Mouse (Mus musculus) lung, adult 2 months (tissue): ENCODE data around the gene H2-DMb2. TPM values are rescaled to one million over a fixed set of nuclear protein-coding genes. Genes with fewer than 3 reads are reported as not detected.

ENCODE experiments used
- DNase-seq: peaks from one replicate; pipeline ENCODE4 v3.0.0; 2022
- H3K4me1 ChIP-seq: fragments of 200-500 bp; 2 replicates; pipeline ENCODE4 v1.6.1; 2011; ENCODE audit warnings: low read length; ENCODE audit not compliant: control insufficient read depth, insufficient read depth
- H3K4me3 ChIP-seq: fragments of 200-500 bp; replicated peaks from 2 replicates; pipeline ENCODE3; 2011; ENCODE audit warnings: low read depth, mild to moderate bottlenecking, control low read depth, low read length; ENCODE audit errors: extremely low read depth
- CTCF ChIP-seq: fragments of 200-500 bp; IDR thresholded peaks from 2 replicates; pipeline ENCODE4 v1.5.1; 2011; ENCODE audit warnings: mild to moderate bottlenecking, low read length, control low read depth; ENCODE audit not compliant: insufficient read depth
- POLR2A ChIP-seq: fragments of 200-500 bp; IDR thresholded peaks from 2 replicates; pipeline ENCODE4 v1.6.1; 2011; ENCODE audit warnings: low read depth, mild to moderate bottlenecking, control low read depth, low read length, borderline replicate concordance; ENCODE audit errors: extremely low read depth
- WGBS: fragments of 180-500 bp; shearing (Covaris S2); methylation state at CpG from one replicate; pipeline ENCODE4 v1.1.7; 2018; 5-methylcytosine and 5-hydroxymethylcytosine counted together
- polyA plus RNA-seq: library from polyadenylated mRNA; depleted of rRNA; stranded (reverse); fragments of >200 nt; gene quantifications from 2 replicates; pipeline ENCODE4 v1.2.3, GENCODE M21; 2012

Gene H2-DMb2
- polyA plus RNA-seq, 1 experiment = 38.9 TPM

DNA sequence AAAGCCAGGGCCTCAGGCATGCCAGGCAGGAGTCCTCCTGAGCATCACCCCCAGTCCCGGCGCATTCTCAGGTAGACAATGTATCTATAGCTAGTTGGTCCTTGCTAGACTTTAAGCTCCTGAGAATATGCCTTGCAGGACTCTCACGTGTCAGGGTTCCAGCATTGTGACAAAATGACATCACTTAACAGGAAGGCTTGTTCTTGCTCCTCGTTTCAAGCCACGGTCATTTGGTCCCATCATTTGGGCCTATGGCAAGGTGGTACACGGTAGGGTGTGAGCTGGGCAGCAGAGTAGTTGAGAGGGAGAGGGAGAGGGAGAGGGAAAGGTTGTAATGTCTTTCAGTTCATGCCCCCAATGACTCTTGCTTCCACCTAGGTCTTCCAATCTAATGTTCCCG, 11.2 kb upstream of the H2-DMb2 start:
- peaks cover 3% of the 10 kb centered on the region; the same call in 1 of the 2 replicates for H3K4me1 ChIP-seq
- WGBS = 79% methylated on average over 7 of the region's 7 CpGs
- no peak for TF ChIP-seq CTCF
- TF ChIP-seq POLR2A = no peak
- no peak for DNase-seq
- no peak overlapping the region for H3K4me3 ChIP-seq

DNA sequence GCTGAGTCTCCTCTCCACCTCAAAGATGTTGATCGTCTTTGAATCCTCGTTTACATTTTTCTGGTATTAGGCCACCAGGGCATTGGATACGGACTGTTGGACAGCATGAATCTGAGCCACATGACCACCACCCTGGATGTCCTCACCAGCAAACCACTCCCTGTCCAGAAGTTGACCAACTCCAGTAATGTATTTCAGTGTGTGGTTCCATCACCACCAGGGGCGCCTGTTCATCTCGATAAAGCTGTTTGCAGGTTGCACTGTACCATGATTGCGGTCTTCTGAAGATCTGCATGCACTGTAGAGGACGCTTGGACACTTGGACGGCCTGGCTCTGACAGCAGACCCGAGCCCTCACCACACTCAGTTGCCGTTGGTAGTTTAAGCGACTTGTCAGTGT, 9.8 kb upstream of the H2-DMb2 start:
- 70% methylated on average over 11 of the region's 11 CpGs for WGBS
- DNase-seq = no peak
- TF ChIP-seq POLR2A (no peak), CTCF (no peak)
- Histone ChIP-seq H3K4me1 (0 out of 2 replicates have a peak, but pooled peaks cover 3% of the 10 kb centered on the region), H3K4me3 (no peak overlapping the region)

DNA sequence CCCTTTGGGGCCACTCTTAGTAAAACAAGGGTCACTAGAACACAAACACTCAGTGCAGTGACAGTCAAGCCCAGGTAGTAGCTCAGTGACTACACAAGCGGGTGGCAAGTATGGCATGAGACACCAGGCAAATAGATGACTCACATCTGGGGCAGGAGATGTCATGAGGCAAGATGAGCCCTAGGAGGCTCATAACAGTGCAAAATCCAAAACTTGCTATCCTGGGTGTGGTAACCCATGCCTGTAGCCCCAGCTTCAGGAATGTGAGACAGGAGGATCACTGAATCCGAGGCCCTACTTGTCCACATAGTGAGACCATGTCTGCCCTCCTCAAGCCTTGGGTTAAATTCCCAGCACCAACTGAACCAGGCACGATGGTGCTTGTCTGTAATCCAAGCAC, 8.7 kb upstream of the H2-DMb2 start:
- DNase-seq = no peak
- Histone ChIP-seq H3K4me1 (peaks cover 5% of the 10 kb centered on the region; the same call in 1 of the 2 replicates), H3K4me3 (no peak overlapping the region)
- WGBS = 71% methylated on average over 3 of the region's 3 CpGs
- no peak for TF ChIP-seq CTCF

DNA sequence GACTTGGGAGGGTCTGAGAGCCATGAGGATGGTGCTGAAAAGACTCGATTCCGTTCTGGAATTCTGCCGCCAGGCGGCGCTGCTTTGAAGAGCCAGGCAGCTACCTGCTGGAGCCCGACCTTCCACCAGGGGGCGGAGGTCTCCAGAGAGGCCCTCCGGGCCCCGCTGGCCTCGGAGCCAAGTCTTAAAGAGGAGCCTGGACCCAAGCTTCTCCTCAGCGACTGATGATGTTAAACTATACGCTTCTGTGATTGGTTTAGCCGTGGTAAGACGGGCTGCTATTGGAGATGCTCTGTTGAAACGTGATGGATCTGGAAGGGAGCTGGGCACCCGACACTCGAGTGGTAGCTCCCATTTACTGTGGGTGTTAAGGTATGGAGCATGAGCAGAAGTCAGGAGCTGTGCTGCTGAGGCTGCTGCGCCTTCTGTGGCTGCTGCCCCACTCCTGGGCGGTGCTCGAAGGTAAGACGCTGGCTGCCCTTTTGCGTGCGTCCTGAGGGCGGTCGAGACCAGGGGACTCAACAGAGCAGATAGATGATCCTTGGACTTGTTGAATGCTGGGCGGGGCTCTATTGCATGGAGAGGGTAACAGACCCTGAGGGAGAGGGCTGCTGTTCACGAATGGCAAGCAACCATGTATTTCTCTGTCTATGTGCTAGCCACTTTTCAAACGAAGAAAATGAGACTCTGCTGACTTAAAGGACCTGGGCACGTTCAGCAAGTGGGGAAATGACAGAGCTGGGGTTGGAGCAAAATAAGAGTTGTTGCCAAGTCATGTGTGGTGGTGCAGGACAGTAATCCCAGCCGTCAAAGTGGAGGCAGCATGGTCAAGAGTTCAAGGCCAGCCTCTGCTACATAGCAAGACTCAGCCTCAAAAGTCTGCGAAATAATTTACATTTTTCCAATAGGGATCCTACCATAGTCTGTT, 7.5 kb upstream of the H2-DMb2 start:
- TF ChIP-seq CTCF (peak; percentile 97), POLR2A (peak; percentile 90; the same call in 1 of the 2 replicates)
- 4% methylated on average over 31 of the region's 31 CpGs for WGBS
- peak; percentile 99 for DNase-seq
- Histone ChIP-seq H3K4me3 (peak overlapping the region; percentile 69), H3K4me1 (peaks cover 5% of the 10 kb centered on the region; the same call in 1 of the 2 replicates)

DNA sequence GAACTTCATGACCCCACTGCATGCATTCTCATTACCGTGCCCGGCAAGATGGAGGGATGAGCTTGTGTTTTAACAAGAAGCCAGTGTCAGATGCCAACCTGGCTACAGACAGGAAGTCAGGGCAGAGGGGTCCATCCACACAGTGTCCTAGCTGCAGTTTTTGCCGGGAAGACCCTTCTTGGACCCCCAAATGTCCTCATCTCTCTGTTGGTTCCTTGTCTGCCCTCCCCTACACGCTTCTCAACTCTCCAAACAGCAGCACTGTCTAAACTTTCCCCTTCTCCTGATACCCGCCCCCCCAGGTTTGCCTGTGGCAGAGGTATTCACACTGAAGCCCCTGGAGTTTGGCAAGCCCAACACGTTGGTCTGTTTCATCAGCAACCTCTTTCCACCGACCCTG, 5.5 kb upstream of the H2-DMb2 start:
- Histone ChIP-seq H3K4me1 (peaks cover 5% of the 10 kb centered on the region; the same call in 1 of the 2 replicates), H3K4me3 (no peak overlapping the region)
- 68% methylated on average over 7 of the region's 7 CpGs for WGBS
- no peak for DNase-seq
- TF ChIP-seq POLR2A = no peak
- no peak for TF ChIP-seq CTCF

DNA sequence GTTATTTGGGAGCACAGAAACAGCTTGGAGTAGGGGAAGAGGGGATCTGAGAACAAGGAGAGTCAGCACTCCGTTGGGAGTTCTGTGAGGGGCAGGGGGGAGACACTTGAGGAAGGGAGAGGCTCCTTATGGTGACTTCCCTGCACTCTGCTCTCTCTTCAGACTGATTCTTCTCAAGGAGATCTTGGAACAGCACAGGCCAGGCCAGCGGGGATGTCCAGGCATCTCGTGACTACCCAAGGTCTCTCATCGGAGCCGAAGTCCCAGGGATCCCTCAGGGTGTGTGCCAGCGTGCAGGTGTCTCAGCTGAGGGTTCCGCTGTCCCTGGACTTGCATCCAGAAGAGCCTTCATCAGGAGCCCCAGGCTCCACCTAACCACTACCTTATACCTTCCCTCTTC, 4.5 kb upstream of the H2-DMb2 start:
- H3K4me1 ChIP-seq = peaks cover 5% of the 10 kb centered on the region; the same call in 1 of the 2 replicates
- 80% methylated on average over 7 of the region's 7 CpGs for WGBS
- H3K4me3 ChIP-seq = no peak overlapping the region
- TF ChIP-seq POLR2A (no peak), CTCF (no peak)
- DNase-seq = no peak

DNA sequence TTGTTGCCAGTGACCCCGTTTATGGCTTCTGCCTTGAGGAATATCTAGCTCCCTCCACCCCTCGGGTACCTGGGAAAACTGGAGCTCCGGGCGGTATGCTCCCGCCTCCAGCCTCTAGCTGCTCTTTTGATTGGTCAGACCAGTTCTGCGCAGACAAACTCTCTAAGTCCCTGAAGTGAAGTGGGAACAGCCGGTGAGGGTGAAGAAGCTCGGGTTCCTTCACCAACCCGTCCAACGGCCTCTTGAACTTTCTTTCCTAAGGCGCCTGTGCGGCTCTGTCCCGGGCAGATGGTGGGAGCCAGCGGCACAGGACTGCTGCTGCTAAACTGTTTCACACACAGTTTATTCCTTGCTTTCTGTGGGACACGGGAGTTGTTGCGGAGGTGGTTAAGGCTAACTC, 3.7 kb upstream of the H2-DMb2 start:
- peak overlapping the region; percentile 34 for H3K4me3 ChIP-seq
- TF ChIP-seq CTCF (no peak), POLR2A (no peak)
- 15% methylated on average over 16 of the region's 16 CpGs for WGBS
- peaks cover 5% of the 10 kb centered on the region; the same call in 1 of the 2 replicates for H3K4me1 ChIP-seq
- DNase-seq = peak; percentile 65

DNA sequence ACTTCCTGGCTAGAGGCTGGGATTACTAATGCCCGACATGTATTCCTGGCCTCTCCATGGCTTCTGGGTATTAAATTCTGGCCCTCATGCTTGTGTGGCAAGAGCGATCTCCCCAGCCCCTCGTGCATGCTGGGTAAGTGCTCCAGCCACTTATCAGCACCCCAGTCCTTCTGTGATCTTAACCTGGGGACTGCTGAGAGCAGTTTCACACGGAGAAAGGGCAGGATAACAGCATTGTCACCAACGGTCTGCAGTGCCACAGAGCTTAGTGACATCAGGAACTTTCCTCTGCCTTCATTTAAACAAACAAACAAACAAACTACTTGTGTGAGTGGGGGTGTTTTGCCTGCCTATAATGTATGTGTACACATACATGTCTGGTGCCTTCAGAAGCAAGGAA, 2.9 kb upstream of the H2-DMb2 start:
- no peak overlapping the region for H3K4me3 ChIP-seq
- peaks cover 5% of the 10 kb centered on the region; the same call in 1 of the 2 replicates for H3K4me1 ChIP-seq
- TF ChIP-seq CTCF = no peak
- TF ChIP-seq POLR2A = no peak
- WGBS = 20% methylated on average over 5 of the region's 5 CpGs
- no peak for DNase-seq

DNA sequence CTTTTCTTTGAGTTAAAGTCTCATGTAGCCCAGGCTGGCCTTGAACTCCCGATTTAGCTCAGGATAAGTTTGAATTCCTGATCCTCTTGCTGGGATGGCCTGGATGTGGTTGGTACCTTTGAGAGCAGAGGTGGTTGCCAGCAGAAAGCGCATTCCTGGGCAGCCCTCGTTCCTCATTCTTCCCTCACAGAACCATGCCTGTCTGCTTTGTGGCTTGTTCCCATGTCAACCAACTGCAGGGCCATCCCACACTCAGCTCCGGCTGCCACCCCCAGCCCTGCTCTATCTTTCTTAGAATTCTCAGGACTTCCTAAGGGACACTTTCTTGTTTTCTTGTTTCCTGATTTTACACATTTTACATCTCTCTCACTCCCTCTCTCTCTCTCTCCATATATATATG, 1.7 kb upstream of the H2-DMb2 start:
- Histone ChIP-seq H3K4me3 (no peak overlapping the region), H3K4me1 (peaks cover 2% of the 10 kb centered on the region; the same call in 1 of the 2 replicates)
- no peak for DNase-seq
- 51% methylated on average over 4 of the region's 4 CpGs for whole genome bisulfite sequencing
- TF ChIP-seq CTCF = no peak
- no peak for TF ChIP-seq POLR2A

DNA sequence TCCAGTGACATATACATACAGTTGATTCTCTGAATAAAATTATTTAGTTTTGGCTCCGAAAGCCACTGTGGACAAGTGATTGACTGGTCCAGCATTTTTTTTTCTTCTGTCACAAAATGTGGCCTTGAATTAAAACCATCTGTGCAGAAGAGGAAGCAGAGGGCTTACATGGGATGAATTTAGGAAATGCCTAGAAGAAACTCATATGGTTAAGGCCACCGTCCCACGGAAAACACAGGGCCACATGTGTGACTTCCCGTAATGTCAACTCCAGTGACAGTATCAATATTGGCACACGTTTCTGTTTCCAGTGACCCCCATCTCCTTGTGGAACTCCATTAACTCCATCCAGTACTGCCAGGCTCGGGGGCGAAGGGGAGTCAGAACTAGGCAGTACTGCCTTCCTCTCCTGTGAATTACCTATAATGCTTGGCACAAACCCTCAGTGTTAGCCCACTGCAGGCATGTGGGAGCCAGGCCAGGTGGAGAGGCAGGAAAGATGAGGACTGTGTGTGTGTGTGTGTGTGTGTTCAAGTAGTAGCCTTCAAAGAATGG, 574 bp upstream of the H2-DMb2 start:
- Histone ChIP-seq H3K4me3 (no peak overlapping the region), H3K4me1 (peaks cover 2% of the 10 kb centered on the region; the same call in 1 of the 2 replicates)
- no peak for TF ChIP-seq POLR2A
- no peak for TF ChIP-seq CTCF
- DNase-seq = no peak
- 35% methylated on average over 7 of the region's 7 CpGs for WGBS
